Mouse (Mus musculus) MEL (cell line): Measurements from ENCODE around the gene Htr3b. TPM values are rescaled to one million over a fixed set of nuclear protein-coding genes. Genes with fewer than 3 reads are reported as not detected.
"Not testable (repeated sequence)": the region's sequence is repeated elsewhere in the genome, so short reads cannot be mapped to it uniquely, and the experiment has no call there.

Experiments
- DNase-seq: peaks from one replicate; pipeline ENCODE4 v3.0.0; 2011; ENCODE audit warnings: low read depth, low spot score
- H3K27ac ChIP-seq: 2 replicates; pipeline ENCODE4 v1.5.1; 2012; ENCODE audit warnings: low read depth, mild to moderate bottlenecking, control low read depth, low read length, moderate library complexity; ENCODE audit not compliant: control insufficient read depth
- H3K27me3 ChIP-seq, 2 experiments: fragments of 150-350 bp in 1 of 2; sonication (generic) in 1 of 2; 2 replicates each; pipeline ENCODE4 v1.6.1; 2012; ENCODE audit warnings: low read length in 2 of 2, mild to moderate bottlenecking in 2 of 2, improper control_type of control experiment in 1 of 2, moderate library complexity in 1 of 2; ENCODE audit not compliant: insufficient read depth in 2 of 2, control insufficient read depth in 1 of 2
- H3K36me3 ChIP-seq, 2 experiments: 2 replicates each; pipeline ENCODE4 v1.6.1; 2012 to 2014; ENCODE audit warnings: low read length in 2 of 2, improper control_type of control experiment in 1 of 2, inconsistent platforms in 1 of 2, mild to moderate bottlenecking in 1 of 2; ENCODE audit not compliant: insufficient read depth in 2 of 2, control insufficient read depth in 1 of 2
- H3K4me1 ChIP-seq, 2 experiments: fragments of 150-350 bp in 1 of 2; sonication (generic) in 1 of 2; 2 replicates each; pipeline ENCODE4 v1.6.1; 2012; ENCODE audit warnings: low read length in 2 of 2, improper control_type of control experiment in 1 of 2, mild to moderate bottlenecking in 1 of 2; ENCODE audit not compliant: insufficient read depth in 2 of 2, control insufficient read depth in 1 of 2
- H3K4me3 ChIP-seq, 2 experiments: fragments of 150-350 bp in 1 of 2; sonication (generic) in 1 of 2; 2 replicates each; pipeline ENCODE4 v1.5.1; 2012; ENCODE audit warnings: low read depth in 2 of 2, low read length in 2 of 2, mild to moderate bottlenecking in 2 of 2, moderate library complexity in 2 of 2, control low read depth in 1 of 2, improper control_type of control experiment in 1 of 2; ENCODE audit not compliant: control insufficient read depth in 1 of 2, insufficient read depth in 1 of 2
- H3K79me2 ChIP-seq: 2 replicates; pipeline ENCODE4 v1.6.1; 2012; ENCODE audit warnings: mild to moderate bottlenecking, low read length, moderate library complexity; ENCODE audit not compliant: control insufficient read depth, poor library complexity, insufficient read depth
- H3K9ac ChIP-seq: 2 replicates; pipeline ENCODE4 v1.6.1; 2012; ENCODE audit warnings: low read depth, mild to moderate bottlenecking, control low read depth, low read length, moderate library complexity; ENCODE audit not compliant: control insufficient read depth, poor library complexity, severe bottlenecking
- H3K9me3 ChIP-seq: fragments of 150-350 bp; sonication (generic); replicated peaks from 2 replicates; pipeline ENCODE4 v1.6.1; 2012; ENCODE audit warnings: mild to moderate bottlenecking, low read length, improper control_type of control experiment, moderate library complexity; ENCODE audit not compliant: insufficient read depth
- BHLHE40 ChIP-seq: IDR thresholded peaks from 2 replicates; pipeline ENCODE4 v1.6.1; 2012; ENCODE audit warnings: low read depth, mild to moderate bottlenecking, inconsistent platforms, low read length, improper control_type of control experiment, borderline replicate concordance
- CHD2 ChIP-seq: IDR thresholded peaks from 2 replicates; pipeline ENCODE4 v1.6.1; 2011; ENCODE audit warnings: low read length, improper control_type of control experiment
- EP300 ChIP-seq, 2 experiments: IDR thresholded peaks; 2 replicates each; pipeline ENCODE4 v1.6.1; 2011; ENCODE audit warnings: improper control_type of control experiment in 2 of 2, low read length in 2 of 2, low read depth in 1 of 2, mild to moderate bottlenecking in 1 of 2
- ETS1 ChIP-seq: IDR thresholded peaks from 2 replicates; pipeline ENCODE4 v1.6.1; 2012; ENCODE audit warnings: low read depth, mild to moderate bottlenecking, inconsistent platforms, low read length, improper control_type of control experiment, moderate library complexity
- GATA1 ChIP-seq: IDR thresholded peaks from 2 replicates; pipeline ENCODE4 v1.6.1; 2011; ENCODE audit warnings: low read depth, low read length, improper control_type of control experiment
- MAFK ChIP-seq: IDR thresholded peaks from 2 replicates; pipeline ENCODE4 v1.6.1; 2011; ENCODE audit warnings: low read depth, mild to moderate bottlenecking, low read length, improper control_type of control experiment, borderline replicate concordance
- MEF2A ChIP-seq: IDR thresholded peaks from 2 replicates; pipeline ENCODE4 v1.6.1; 2014; ENCODE audit warnings: low read depth, mild to moderate bottlenecking, inconsistent platforms, low read length, improper control_type of control experiment; ENCODE audit not compliant: poor library complexity, insufficient replicate concordance, severe bottlenecking; ENCODE audit errors: extremely low read depth
- MYC ChIP-seq: IDR thresholded peaks from 2 replicates; pipeline ENCODE4 v1.6.1; 2011; ENCODE audit warnings: low read depth, mild to moderate bottlenecking, low read length, improper control_type of control experiment, moderate library complexity
- NELFE ChIP-seq: IDR thresholded peaks from 2 replicates; pipeline ENCODE4 v1.6.1; 2011; ENCODE audit warnings: low read depth, low read length, improper control_type of control experiment
- RCOR1 ChIP-seq: IDR thresholded peaks from 2 replicates; pipeline ENCODE4 v1.6.1; 2012; ENCODE audit warnings: low read depth, mild to moderate bottlenecking, inconsistent platforms, low read length, improper control_type of control experiment
- SIN3A ChIP-seq: IDR thresholded peaks from 2 replicates; pipeline ENCODE4 v1.6.1; 2012; ENCODE audit warnings: low read length, improper control_type of control experiment, inconsistent platforms
- SMC3 ChIP-seq: IDR thresholded peaks from 2 replicates; pipeline ENCODE4 v1.6.1; 2011; ENCODE audit warnings: low read depth, low read length, improper control_type of control experiment
- TBP ChIP-seq: IDR thresholded peaks from 2 replicates; pipeline ENCODE4 v1.8.0; 2011; ENCODE audit warnings: low read depth, low read length, improper control_type of control experiment
- USF1 ChIP-seq: IDR thresholded peaks from 2 replicates; pipeline ENCODE4 v1.6.1; 2014; ENCODE audit warnings: low read depth, mild to moderate bottlenecking, inconsistent platforms, low read length, improper control_type of control experiment, moderate library complexity
- ZC3H11A ChIP-seq: IDR thresholded peaks from 2 replicates; pipeline ENCODE4 v1.6.1; 2012; ENCODE audit warnings: low read depth, mild to moderate bottlenecking, inconsistent platforms, low read length, improper control_type of control experiment
- polyA plus RNA-seq, 2 experiments: library from polyadenylated mRNA; stranded (reverse) in 1 of 2; unstranded in 1 of 2; fragments of >175 nt in 1 of 2; fragments of >200 nt in 1 of 2; gene quantifications; 2 replicates each; pipeline versions ENCODE4 v1.2.1 to v1.2.4; 2012; ENCODE audit warnings: low replicate concordance in 2 of 2, low read depth in 1 of 2; ENCODE audit not compliant: insufficient read length in 2 of 2, insufficient read depth in 1 of 2, missing spikeins in 1 of 2
- total RNA-seq: library from RNA; depleted of rRNA; stranded (reverse); fragments of 300-350 nt; gene quantifications from 2 replicates; pipeline ENCODE4 v1.2.3, GENCODE M21; 2012

The Htr3b gene
- total and polyA plus RNA-seq, 3 experiments, result not detected

DNA sequence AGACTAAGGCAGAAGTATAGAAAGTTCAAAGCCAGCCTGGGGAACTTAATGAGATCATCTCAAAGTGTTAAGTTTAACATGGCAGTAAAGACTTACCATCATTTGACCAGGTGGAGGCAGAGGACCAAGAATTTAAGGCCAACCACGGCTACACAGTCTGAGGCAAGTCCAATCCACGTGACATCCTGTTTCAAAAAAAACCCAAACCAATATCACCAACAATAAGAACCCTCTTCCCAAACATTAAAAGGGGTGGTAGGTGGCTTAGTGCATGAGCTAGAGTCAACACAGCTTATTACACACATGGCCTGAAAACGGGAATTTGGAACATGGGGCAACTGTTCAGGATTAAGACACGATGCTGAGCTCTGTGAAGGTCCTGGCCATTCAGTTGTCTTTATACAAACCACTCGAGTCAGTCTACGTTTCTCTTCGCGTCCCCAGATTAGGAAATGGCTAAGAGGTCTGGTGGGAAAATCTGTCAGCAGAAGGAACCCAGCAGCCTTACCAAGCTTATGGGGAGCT lies 19.6 kb upstream of the Htr3b start:
- TF ChIP-seq NELFE (no peak), MYC (no peak), USF1 (peak; percentile 58; the same call in 1 of the 2 replicates)
- H3K27ac ChIP-seq, result peak overlapping the region; percentile 66
- 0 out of 2 replicates have a peak, but pooled peaks cover 1% of the 10 kb centered on the region for H3K79me2 ChIP-seq
- peak overlapping the region; percentile 55 to 68 for H3K4me3 ChIP-seq
- peaks cover 7 to 30% of the 10 kb centered on the region in 2 experiments for H3K4me1 ChIP-seq
- H3K9ac ChIP-seq, result peak overlapping the region; percentile 65
- peaks cover 0 to 31% of the 10 kb centered on the region in 2 experiments; a peak in 2 of 4 replicates for H3K36me3 ChIP-seq
- H3K9me3 ChIP-seq, result no peaks in the 10 kb centered on the region
- H3K27me3 ChIP-seq, result no peaks in the 10 kb centered on the region
- DNase-seq, result no peak

DNA sequence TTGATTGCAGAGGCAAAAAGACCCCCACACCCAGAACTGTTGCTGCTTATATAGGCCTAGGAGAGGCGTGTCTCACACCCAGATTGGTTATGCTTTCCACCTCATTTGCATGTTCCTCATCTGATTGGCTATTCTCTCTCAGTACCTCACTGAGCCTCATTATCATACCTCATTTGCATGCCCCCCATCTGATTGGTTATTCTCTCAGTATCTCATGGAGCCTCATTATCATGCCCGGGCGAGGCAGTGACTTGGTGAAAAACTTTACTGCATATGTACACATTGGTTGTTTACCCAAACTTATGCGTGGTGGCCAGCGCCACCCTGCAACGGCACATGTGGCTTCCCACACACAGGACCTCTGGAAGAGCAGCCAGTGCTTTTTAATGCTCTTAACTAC lies 19.0 kb upstream of the Htr3b start:
- not testable (repeated sequence) for H3K4me3 ChIP-seq, H3K27ac ChIP-seq, H3K27me3 ChIP-seq, H3K79me2 ChIP-seq, H3K9me3 ChIP-seq, H3K9ac ChIP-seq, DNase-seq
- Histone ChIP-seq H3K36me3 (peaks cover 0 to 31% of the 10 kb centered on the region in 2 experiments; a peak in 2 of 4 replicates), H3K4me1 (peaks cover 7 to 30% of the 10 kb centered on the region in 2 experiments)

DNA sequence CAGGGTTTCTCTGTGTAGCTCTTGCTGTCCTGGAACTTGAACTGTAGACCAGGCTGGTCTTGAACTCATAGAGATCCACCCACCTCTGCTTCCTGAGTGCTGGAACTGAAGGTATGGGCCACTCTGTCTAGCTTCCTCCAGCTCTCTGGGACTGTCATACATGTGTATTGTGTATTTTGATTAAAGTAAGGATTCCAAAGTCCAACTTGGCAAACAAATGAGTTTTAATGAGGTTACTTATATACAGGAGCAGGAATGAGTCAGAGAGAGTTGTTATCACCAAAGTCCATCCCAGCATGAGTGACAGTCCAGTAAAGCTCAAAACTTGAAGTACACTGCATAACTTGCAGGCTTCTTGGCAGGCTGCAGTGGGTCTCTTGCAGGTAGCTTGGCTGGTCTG lies 17.0 kb upstream of the Htr3b start:
- Histone ChIP-seq H3K79me2 (no peaks in the 10 kb centered on the region), H3K27me3 (peaks cover 0 to 1% of the 10 kb centered on the region in 2 experiments; a peak in 1 of 4 replicates), H3K9ac (no peak overlapping the region), H3K9me3 (no peaks in the 10 kb centered on the region), H3K27ac (0 out of 2 replicates have a peak overlapping the region, but pooled peaks have one; percentile 4), H3K4me3 (no peak overlapping the region), H3K36me3 (peaks cover 0 to 21% of the 10 kb centered on the region in 2 experiments; a peak in 2 of 4 replicates), H3K4me1 (peaks cover 5 to 18% of the 10 kb centered on the region in 2 experiments)
- TF ChIP-seq ETS1 (0 out of 2 replicates have a peak, but pooled peaks have one; percentile 9), MAFK (no peak)
- DNase-seq, result peak; percentile 39

DNA sequence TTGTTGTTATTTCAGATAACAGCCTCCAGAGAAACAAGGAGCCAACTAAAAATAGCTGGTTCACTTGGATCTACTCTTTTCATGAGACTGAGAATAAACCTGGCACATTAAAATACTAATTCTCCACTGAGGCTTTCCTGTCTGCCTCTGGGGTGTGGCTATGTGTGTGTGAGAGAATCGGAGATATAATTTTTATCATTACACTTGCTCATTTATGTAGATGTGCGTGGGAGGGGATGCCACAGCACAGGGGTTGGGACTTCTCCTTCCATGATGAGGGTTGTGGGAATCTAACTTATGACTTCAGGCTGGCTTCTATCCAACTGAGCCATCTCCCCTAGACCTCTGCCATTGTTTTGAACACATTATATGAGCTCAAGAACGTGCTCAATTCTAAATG lies 16.0 kb upstream of the Htr3b start:
- no peaks in the 10 kb centered on the region for H3K9me3 ChIP-seq
- TF ChIP-seq ETS1 (peak; percentile 76), SMC3 (no peak), TBP (no peak), CHD2 (no peak), BHLHE40 (no peak), SIN3A (peak; percentile 39; the same call in 1 of the 2 replicates), NELFE (no peak), GATA1 (peak; percentile 57), ZC3H11A (no peak), MEF2A (0 out of 2 replicates have a peak, but pooled peaks have one; percentile 35), RCOR1 (peak; percentile 35; the same call in 1 of the 2 replicates), EP300 (IDR thresholded peaks at IDR 0.05; ENCODE audit: low read depth in 1 of 2, low read length in 2 of 2) (peak; percentile 39 to 51; a peak in 2 of 4 replicates)
- TF ChIP-seq, all 39 proteins: peak for 6

More for the DNA sequence above, 16.0 kb upstream of the Htr3b start:
- Histone ChIP-seq H3K36me3 (peaks cover 0 to 12% of the 10 kb centered on the region in 2 experiments; a peak in 2 of 4 replicates), H3K27ac (no peak overlapping the region; the same call in 1 of the 2 replicates), H3K27me3 (peaks cover 0 to 1% of the 10 kb centered on the region in 2 experiments; a peak in 1 of 4 replicates), H3K4me3 (no peak overlapping the region), H3K79me2 (no peaks in the 10 kb centered on the region), H3K9ac (no peak overlapping the region), H3K4me1 (peaks cover 2 to 16% of the 10 kb centered on the region in 2 experiments)
- peak; percentile 68 for DNase-seq
